Mouse (Mus musculus) lung, embryonic 14.5 days (tissue): ENCODE data around the gene Alyref2. TPM values are rescaled to one million over a fixed set of nuclear protein-coding genes. Genes with fewer than 3 reads are reported as not detected.

Experiments
- ATAC-seq: fragments of 200-750 bp; cut with Nextera tagmentation; 2 replicates; pipeline ENCODE4 v1.8.0; 2017; ENCODE audit warnings: mild to moderate bottlenecking, moderate TSS enrichment, moderate library complexity; ENCODE audit not compliant: insufficient read depth
- DNase-seq: peaks from one replicate; pipeline ENCODE4 v3.0.0-alpha.2; 2015
- H3K27ac ChIP-seq: fragments of 300-500 bp; sonication (generic); 2 replicates; pipeline ENCODE4 v1.5.1; 2014; ENCODE audit warnings: low read depth, mild to moderate bottlenecking, moderate library complexity
- H3K27me3 ChIP-seq: fragments of 300-500 bp; sonication (generic); 2 replicates; pipeline ENCODE4 v1.6.1; 2014; ENCODE audit warnings: low read length, control low read depth; ENCODE audit not compliant: insufficient read depth
- H3K36me3 ChIP-seq: fragments of 300-500 bp; sonication (generic); 2 replicates; pipeline ENCODE4 v1.6.1; 2014; ENCODE audit warnings: control low read depth; ENCODE audit not compliant: insufficient read depth
- H3K4me1 ChIP-seq: fragments of 300-500 bp; sonication (generic); 2 replicates; pipeline ENCODE4 v1.6.1; 2014; ENCODE audit warnings: antibody characterized with exemption, control low read depth; ENCODE audit not compliant: insufficient read depth
- H3K4me2 ChIP-seq: fragments of 300-500 bp; sonication (generic); 2 replicates; pipeline ENCODE4 v1.6.1; 2014; ENCODE audit warnings: mild to moderate bottlenecking
- H3K4me3 ChIP-seq: fragments of 300-500 bp; sonication (generic); 2 replicates; pipeline ENCODE4 v1.5.1; 2014; ENCODE audit warnings: low read depth, low read length
- H3K9ac ChIP-seq: fragments of 300-500 bp; sonication (generic); 2 replicates; pipeline ENCODE4 v1.6.1; 2014
- H3K9me3 ChIP-seq: fragments of 300-500 bp; sonication (generic); 2 replicates; pipeline ENCODE4 v1.6.1; 2016; ENCODE audit warnings: low read depth, low read length, control low read depth
- CTCF ChIP-seq: IDR thresholded peaks from 2 replicates; pipeline ENCODE4 v1.5.1; 2016; ENCODE audit warnings: antibody characterized with exemption, low read depth
- WGBS: fragments of 180-500 bp; shearing (Covaris S2); extraction: QIAGEN DNeasy Blood & Tissue Kit; methylation state at CpG from one replicate; pipeline ENCODE4 v1.1.7; 2014; 5-methylcytosine and 5-hydroxymethylcytosine counted together
- polyA plus RNA-seq: library from polyadenylated mRNA; unstranded; fragments of >200 nt; fragmentation: Nextera tagmentation; extraction: Ambion mirVana; gene quantifications from 2 replicates; pipeline ENCODE4 v1.2.1, GENCODE M21; 2014

Alyref2 gene
- polyA plus RNA-seq, 1 experiment from 2014 or later, result 10.1 TPM

- no peak for DNase-seq
- no peaks in the 10 kb centered on the region for H3K9me3 ChIP-seq
- H3K27me3 ChIP-seq, result no peaks in the 10 kb centered on the region
- ATAC-seq, result no peak
- no peak overlapping the region for H3K4me3 ChIP-seq
- no peaks in the 10 kb centered on the region for H3K36me3 ChIP-seq
- WGBS, result 51% methylated on average over 6 of the region's 6 CpGs
- TF ChIP-seq CTCF, result no peak
- 0 out of 2 replicates have a peak, but pooled peaks cover 3% of the 10 kb centered on the region for H3K4me1 ChIP-seq
- H3K9ac ChIP-seq, result no peak overlapping the region
- H3K4me2 ChIP-seq, result no peak overlapping the region; the same call in 1 of the 2 replicates
- no peak overlapping the region for H3K27ac ChIP-seq
These were observed 2.2 kb upstream of the Alyref2 start for GRCm38 (mm10) chr1:171501016-171501610.

GRCm38 (mm10) chr1:171501636-171502080 lies 1.6 kb upstream of the Alyref2 start:
- Histone ChIP-seq H3K4me1 (0 out of 2 replicates have a peak, but pooled peaks cover 3% of the 10 kb centered on the region), H3K4me2 (peak overlapping the region; percentile 54), H3K36me3 (no peaks in the 10 kb centered on the region), H3K9me3 (no peaks in the 10 kb centered on the region), H3K27me3 (no peaks in the 10 kb centered on the region), H3K4me3 (peak overlapping the region; percentile 6; the same call in 1 of the 2 replicates), H3K27ac (peak overlapping the region; percentile 96), H3K9ac (peak overlapping the region; percentile 32; the same call in 1 of the 2 replicates)
- WGBS, result 5% methylated on average over 5 of the region's 5 CpGs
- ATAC-seq (no peak), DNase-seq (peak; percentile 73)
- peak; percentile 70 for TF ChIP-seq CTCF

- peak overlapping the region; percentile 96 for H3K27ac ChIP-seq
- TF ChIP-seq CTCF, result peak; percentile 64
- no peaks in the 10 kb centered on the region for H3K27me3 ChIP-seq
- ATAC-seq (peak; percentile 88), DNase-seq (peak; percentile 88)
- H3K4me1 ChIP-seq, result 0 out of 2 replicates have a peak, but pooled peaks cover 3% of the 10 kb centered on the region
- no peaks in the 10 kb centered on the region for H3K9me3 ChIP-seq
- H3K4me2 ChIP-seq, result peak overlapping the region; percentile 54
- WGBS, result under 1% methylated on average over 14 of the region's 14 CpGs
- H3K4me3 ChIP-seq, result peak overlapping the region; percentile 51
- H3K36me3 ChIP-seq, result no peaks in the 10 kb centered on the region
- H3K9ac ChIP-seq, result no peak overlapping the region
These were observed 659 bp upstream of the Alyref2 start for GRCm38 (mm10) chr1:171502388-171503249.

GRCm38 (mm10) chr1:171503592-171504291 lies 464 bp downstream of the Alyref2 start:
- no peak for TF ChIP-seq CTCF
- peak overlapping the region; percentile 96 for H3K27ac ChIP-seq
- peak; percentile 75 for DNase-seq
- no peaks in the 10 kb centered on the region for H3K9me3 ChIP-seq
- H3K4me1 ChIP-seq, result 0 out of 2 replicates have a peak, but pooled peaks cover 3% of the 10 kb centered on the region
- peak overlapping the region; percentile 51 for H3K4me3 ChIP-seq
- peak overlapping the region; percentile 73 for H3K4me2 ChIP-seq
- no peaks in the 10 kb centered on the region for H3K27me3 ChIP-seq
- H3K36me3 ChIP-seq, result no peaks in the 10 kb centered on the region
- WGBS, result under 1% methylated on average over 53 of the region's 53 CpGs
- ATAC-seq, result peak; percentile 66
- H3K9ac ChIP-seq, result peak overlapping the region; percentile 72

- Histone ChIP-seq H3K4me3 (peak overlapping the region; percentile 51), H3K4me2 (peak overlapping the region; percentile 73), H3K27ac (no peak overlapping the region), H3K36me3 (no peaks in the 10 kb centered on the region), H3K27me3 (no peaks in the 10 kb centered on the region), H3K9ac (no peak overlapping the region), H3K4me1 (0 out of 2 replicates have a peak, but pooled peaks cover 3% of the 10 kb centered on the region), H3K9me3 (no peaks in the 10 kb centered on the region)
- TF ChIP-seq CTCF, result no peak
- ATAC-seq (no peak), DNase-seq (peak; percentile 7)
- WGBS, result 67% methylated on average over 4 of the region's 4 CpGs
These were observed 1.3 kb downstream of the Alyref2 start for GRCm38 (mm10) chr1:171504586-171504985.

- DNase-seq, result no peak
- Histone ChIP-seq H3K27ac (no peak overlapping the region), H3K36me3 (no peaks in the 10 kb centered on the region), H3K9ac (no peak overlapping the region), H3K27me3 (no peaks in the 10 kb centered on the region), H3K4me2 (no peak overlapping the region), H3K9me3 (no peaks in the 10 kb centered on the region), H3K4me3 (no peak overlapping the region), H3K4me1 (no peaks in the 10 kb centered on the region)
- peak; percentile 8; the same call in 1 of the 2 replicates for TF ChIP-seq CTCF
- ATAC-seq, result no peak
- WGBS, result 80% methylated on average over 2 of the region's 2 CpGs
These were observed 10.0 kb downstream of the Alyref2 start for GRCm38 (mm10) chr1:171513234-171513633.
